Mouse (Mus musculus) B cell, adult 2 months (primary cell): ENCODE results near the gene Toporsl.

Experiments
- DNase-seq, 2 experiments: peaks; one replicate each; pipeline ENCODE4 v3.0.0; 2022

Toporsl gene

DNA sequence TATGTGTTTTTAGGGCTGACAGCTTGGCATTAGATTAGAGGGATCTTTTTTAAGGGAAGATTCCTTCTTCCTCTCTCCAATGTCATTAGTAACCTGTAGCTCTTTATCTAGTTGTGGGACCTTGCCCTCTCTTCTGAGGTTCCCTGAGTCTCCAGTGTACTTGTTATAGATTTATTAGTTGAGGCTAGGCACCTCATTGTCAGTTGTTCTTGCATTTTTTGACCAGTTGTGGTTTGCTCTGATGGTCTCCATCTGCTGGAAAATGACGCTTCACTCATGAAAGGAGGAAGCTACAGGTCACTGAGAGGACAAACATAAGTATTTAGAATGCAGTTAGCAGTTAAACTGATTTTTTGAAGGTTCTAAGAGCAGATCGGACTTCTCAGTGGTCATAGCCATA is at the start of gene Toporsl:
Gene Toporsl, plus strand, starts transcription at position 348 of the 400 bp plus-strand sequence.
- DNase-seq, result no peak

DNA sequence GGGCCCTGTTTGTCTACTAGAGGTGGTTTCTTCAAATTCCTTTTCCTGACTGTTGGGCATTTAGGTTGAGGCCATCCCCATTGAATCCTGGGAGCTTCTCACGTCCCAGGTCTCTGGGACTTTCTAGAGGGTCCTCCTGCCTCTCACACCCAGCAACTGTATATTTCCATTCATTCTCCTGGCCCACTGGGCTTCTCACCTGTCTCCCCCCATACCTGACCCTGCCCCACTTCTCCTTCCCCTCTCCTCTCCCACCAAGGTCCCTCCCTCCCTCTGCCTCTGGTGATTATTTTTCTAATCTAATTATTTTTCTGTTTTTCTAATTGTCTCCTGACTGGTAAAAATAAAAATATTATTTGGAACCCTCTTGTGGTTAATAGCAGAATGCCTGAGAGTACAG is 38.4 kb upstream of the Toporsl start:
- DNase-seq, result no peak

DNA sequence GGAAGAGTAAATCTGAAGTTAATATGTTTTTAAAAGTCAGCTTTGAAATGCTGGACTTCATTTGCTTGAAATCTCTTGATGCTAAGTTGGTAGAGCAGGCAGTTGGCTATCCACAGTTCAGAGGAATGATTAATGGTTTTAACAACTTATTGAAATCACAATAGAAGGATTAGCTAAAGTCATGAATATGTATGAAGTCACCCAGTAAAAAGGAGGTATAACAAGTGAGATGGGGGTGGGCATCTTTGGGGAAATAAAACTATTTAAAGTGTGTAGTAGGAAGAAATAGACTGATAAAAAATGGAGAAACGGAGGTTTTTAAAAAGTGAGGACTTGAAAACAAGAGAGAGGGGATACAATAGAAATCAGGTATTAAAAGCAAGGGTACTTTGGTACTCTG is 38.0 kb upstream of the Toporsl start:
- DNase-seq, result no peak

DNA sequence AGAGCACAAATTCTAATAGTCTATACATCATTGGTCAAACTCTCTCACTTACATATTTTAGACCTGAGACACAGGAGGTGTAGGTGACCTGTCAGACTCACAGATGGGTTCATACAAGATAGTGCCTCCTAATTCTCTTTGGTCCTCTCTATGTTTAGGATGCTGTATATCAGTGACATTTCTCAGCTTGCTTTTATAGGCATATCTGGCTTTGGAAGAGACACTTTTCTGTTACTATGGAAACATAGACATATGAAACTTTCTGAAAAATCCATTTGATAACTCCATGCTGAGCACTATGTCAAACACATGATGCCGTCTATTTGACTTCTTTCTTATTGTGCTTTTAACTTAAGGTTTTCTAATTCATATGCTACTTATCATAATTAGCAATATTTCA is 32.2 kb upstream of the Toporsl start:
- no peak for DNase-seq

DNA sequence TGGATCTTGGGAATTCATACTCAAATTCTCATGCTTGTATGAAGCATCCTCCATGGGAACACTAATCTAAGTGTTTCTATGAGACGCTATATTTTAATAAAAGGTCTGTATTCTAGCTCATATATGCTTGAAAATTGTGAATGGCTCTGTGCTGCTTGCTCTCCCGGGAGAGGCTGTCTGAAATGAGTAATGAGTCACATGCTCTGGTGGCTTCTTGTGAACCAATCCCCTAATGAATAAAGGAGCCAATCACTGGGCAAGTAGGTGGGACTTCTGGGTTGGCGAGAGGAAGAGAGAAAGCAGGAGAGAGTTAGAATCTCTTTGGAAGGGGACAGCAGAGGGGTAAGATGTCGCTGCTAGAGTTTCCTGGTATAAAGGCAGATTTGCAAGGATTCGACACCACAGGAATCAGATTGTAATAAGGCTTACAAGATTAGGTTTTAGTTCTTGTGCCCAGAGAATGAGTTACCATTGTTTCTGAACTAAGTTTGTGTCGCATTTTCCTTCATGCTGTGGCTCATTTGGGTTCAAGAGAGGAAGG is 9.8 kb upstream of the Toporsl start:
- DNase-seq, result no peak

DNA sequence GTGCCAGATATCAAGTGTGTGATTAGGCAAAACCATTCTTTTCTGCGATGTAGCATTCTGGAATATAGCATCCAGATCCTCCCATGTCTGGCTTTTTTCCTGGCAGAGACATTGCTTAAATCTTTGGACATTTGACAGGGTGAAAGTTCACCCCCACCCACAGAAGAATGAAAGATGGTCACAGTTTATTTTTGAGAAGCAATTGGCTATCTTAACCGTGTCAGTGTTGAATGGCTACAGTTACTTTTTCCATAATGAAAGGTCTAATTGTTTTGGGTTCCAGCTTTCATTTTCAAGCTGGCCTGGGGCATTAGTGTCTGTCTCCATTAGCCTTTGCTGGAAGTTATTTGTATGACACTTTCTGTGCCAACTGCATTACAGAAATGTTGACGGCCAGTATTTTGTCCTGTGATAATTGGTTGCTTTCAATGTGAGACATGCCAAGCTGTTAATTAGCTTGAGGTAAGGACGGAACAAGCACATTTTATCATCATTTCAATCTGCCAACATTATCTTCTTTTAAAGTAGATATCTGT is 2.2 kb upstream of the Toporsl start:
- no peak for DNase-seq

DNA sequence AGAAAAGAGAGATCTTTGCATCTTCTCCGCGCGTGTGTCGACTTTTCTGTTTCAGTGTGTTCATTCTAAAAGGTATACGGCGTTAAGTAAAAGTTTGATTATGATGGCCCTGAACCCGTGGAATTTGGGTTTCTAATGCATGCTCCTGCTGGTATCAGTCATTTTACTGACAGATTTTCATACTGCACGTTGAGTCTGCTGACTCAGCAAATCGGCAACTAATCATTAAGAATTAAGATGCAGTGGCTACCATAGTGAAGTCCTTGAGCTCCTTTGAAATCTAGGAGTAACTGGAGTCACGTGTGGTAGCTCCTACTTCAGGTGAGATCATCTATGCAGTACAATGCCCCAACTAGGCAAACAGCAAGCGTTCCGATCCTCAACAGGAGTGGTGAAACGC is 1.4 kb upstream of the Toporsl start:
- no peak for DNase-seq

DNA sequence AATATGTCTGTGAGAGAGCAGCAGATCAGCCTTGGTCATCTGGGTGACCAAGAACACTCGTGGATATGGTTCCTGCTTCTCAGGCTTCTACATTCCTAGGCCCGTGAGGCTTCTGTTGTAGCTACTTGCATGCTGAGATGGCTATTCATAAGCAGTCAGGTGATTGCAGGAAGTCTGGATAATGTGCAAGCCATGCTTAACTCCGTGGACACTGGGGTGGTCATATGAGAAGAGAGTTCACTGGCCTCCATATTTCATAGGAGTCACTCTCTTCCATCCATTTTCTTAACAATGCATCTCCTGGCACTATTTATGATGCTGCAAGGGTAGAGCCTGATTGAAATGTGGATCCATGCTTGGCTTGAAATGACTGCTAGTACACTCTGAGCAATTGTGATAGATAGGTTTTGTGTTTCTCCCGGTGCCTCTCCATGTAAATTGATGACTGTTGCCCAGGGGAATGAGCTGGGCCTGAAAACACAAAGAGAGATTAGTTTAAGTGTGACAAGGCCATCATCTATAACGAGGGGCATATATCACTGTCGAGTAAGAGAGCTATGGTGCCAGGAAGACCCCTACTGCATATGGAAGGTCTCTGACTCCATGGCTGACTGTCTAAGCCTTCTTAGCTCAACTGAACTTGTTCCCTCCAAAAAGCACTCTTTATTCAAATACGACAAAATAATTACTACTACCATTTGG is 2.3 kb downstream of the Toporsl start:
- DNase-seq, result no peak

DNA sequence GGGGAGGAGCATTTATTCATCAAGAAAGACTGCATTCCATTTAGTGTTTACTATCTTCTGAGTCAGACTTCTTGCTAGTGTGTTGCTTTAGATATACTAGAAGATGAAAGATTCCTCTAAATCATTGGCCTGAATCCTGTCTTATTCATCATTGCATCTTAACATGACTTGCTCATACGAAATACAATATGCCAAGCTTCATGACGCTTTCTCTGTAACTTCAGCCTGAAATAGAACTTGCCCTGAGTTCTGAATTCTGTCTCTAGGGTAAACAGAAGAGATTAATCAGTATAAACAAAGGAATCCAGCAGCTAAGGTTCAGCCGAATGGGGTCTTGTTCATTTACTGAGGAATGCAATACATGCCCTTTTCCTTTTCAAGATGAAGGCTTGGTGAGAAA is 10.8 kb downstream of the Toporsl start:
- DNase-seq, result no peak

DNA sequence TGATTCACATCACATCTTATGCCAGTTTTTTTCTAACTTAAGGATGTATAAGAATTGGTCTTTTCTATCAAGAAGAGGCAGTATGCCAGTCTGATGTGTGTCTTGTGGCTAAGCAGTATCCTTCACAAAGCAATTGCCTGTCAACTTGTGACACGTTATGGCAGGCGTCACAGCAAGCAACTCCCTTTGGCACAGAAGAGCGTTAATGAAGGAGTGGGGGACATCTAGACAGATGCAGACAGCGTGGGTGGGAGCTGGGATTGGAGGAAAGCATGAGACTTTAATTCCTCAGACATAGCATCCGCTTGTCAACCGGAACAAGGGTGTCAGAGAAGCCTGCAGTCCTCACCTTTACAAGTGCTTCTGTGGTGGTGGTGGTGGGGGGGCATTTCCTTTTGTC is 38.9 kb downstream of the Toporsl start:
- DNase-seq, result no peak

DNA sequence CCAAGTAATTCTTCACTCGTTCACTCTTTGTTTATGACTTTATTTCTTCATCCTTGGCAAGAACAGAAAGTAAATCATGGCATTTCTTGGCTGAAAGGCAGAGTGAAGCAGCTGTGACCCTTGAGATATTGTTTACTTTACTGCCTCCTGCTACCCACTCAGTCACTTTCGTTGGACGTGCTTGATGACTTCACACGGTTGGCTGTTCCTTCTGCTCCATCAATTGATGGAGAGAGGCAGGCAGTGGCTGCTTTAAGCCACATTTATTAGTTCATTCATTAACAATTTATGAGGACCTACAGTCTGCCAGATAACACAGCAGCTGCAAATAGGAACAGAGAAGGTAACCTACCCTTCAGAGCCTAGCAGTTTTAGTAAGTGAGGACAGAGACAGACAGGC is 51.7 kb downstream of the Toporsl start:
- DNase-seq, result no peak

DNA sequence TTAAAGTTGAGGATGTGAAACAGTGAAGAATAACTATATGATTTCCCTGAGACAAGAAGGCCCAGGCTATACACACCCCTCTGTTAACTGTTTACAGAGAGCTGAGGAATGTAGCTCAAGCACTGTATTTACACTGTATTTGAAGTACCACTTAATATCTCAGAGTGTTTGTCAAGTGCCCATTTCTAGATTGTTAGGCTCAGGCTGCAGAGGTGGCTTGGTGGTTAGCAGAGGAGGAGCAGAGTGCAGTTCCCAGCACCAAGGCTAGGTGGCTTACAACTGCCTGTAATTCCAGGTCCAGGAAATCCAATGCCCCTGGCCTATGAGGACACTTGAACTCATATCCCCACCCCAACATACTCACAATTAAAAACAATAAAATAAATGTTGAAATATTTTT is 63.6 kb downstream of the Toporsl start:
- no peak for DNase-seq

DNA sequence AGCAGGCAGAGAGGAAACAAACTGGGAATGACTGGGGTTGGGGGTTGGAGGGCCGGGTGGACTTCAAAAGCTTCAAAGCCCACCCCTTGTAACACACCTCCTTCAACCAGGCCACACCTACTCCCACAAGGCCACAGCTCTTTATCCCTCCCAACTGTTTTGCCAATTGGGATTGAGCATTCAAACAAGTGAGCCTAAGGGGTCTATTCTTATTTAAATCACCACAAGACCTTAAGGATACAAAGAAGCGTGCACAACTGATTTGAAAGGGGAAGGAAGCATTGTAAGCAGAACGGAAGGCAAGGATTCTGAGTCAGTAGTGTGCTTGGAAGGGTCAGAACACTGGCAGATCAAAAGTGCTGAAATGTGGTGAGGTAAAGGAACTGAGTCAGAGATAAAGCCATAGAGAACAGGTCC is 64.6 kb downstream of the Toporsl start:
- DNase-seq, result no peak

DNA sequence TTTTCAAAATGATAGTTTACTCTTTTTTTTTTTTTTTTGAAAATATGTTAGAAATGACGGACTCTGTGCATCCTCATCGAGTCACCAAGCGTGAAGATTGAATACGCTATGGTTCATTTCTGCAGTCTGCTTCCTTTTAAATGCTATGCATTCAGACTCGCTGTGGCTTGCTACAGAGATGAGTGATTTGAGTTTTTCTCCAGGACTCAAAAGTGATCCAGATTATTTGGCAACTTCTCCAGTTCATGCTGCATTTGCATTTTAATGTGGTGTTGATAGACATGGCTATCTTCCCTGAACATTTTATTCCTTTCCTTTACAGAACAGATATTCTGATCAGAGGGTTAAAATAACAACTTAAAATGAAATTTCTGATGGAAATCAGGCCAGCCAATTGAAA is 65.2 kb downstream of the Toporsl start:
- DNase-seq, result no peak
